Mouse (Mus musculus) heart, postnatal 0 days (tissue): ENCODE data around the gene Gfer. TPM values are rescaled to one million over a fixed set of nuclear protein-coding genes. Genes with fewer than 3 reads are reported as not detected.
A peak's percentile ranks its signal among the peaks of the same experiment; 100 is the strongest.

ENCODE experiments used
- ATAC-seq: fragments of 200-750 bp; cut with Nextera tagmentation; 2 replicates; pipeline ENCODE4 v1.8.0; 2017; ENCODE audit warnings: low read depth, moderate number of reproducible peaks, moderate library complexity; ENCODE audit not compliant: insufficient read depth
- DNase-seq: peaks from one replicate; pipeline ENCODE4 v3.0.0-alpha.2; 2016; ENCODE audit warnings: low spot score
- H3K27ac ChIP-seq: fragments of 300-500 bp; sonication (generic); 2 replicates; pipeline ENCODE4 v1.5.1; 2014; ENCODE audit warnings: low read depth, mild to moderate bottlenecking
- H3K27me3 ChIP-seq: fragments of 300-500 bp; sonication (generic); 2 replicates; pipeline ENCODE4 v1.6.1; 2014; ENCODE audit warnings: low read length, mixed read lengths; ENCODE audit not compliant: control insufficient read depth, insufficient read depth
- H3K36me3 ChIP-seq: fragments of 300-500 bp; sonication (generic); replicated peaks from 2 replicates; pipeline ENCODE4 v1.6.1; 2014; ENCODE audit warnings: low read length, mixed read lengths; ENCODE audit not compliant: control insufficient read depth, insufficient read depth
- H3K4me1 ChIP-seq: fragments of 300-500 bp; sonication (generic); 2 replicates; pipeline ENCODE4 v1.6.1; 2014; ENCODE audit warnings: antibody characterized with exemption; ENCODE audit not compliant: control insufficient read depth, insufficient read depth
- H3K4me2 ChIP-seq: fragments of 300-500 bp; sonication (generic); 2 replicates; pipeline ENCODE4 v1.6.1; 2014; ENCODE audit warnings: low read depth, mild to moderate bottlenecking, low read length, moderate library complexity
- H3K4me3 ChIP-seq: fragments of 300-500 bp; sonication (generic); 2 replicates; pipeline ENCODE4 v1.5.1; 2014; ENCODE audit warnings: low read depth, low read length
- H3K9ac ChIP-seq: fragments of 300-500 bp; sonication (generic); replicated peaks from 2 replicates; pipeline ENCODE4 v1.6.1; 2014; ENCODE audit warnings: low read depth, low read length, mixed read lengths
- H3K9me3 ChIP-seq: fragments of 300-500 bp; sonication (generic); replicated peaks from 2 replicates; pipeline ENCODE4 v1.6.1; 2016; ENCODE audit warnings: low read length; ENCODE audit not compliant: control insufficient read depth
- CTCF ChIP-seq: IDR thresholded peaks from 2 replicates; pipeline ENCODE4 v1.5.1; 2016; ENCODE audit warnings: antibody characterized with exemption, control low read depth, low read depth
- EP300 ChIP-seq: IDR thresholded peaks from 2 replicates; pipeline ENCODE4 v1.6.1; 2016; ENCODE audit warnings: antibody characterized with exemption, low read depth
- WGBS: fragments of 180-500 bp; shearing (Covaris S2); extraction: QIAGEN DNeasy Blood & Tissue Kit; methylation state at CpG from one replicate; pipeline ENCODE4 v1.1.7; 2014; 5-methylcytosine and 5-hydroxymethylcytosine counted together
- polyA plus RNA-seq: library from polyadenylated mRNA; unstranded; fragments of >200 nt; fragmentation: Nextera tagmentation; extraction: Ambion mirVana; gene quantifications from 2 replicates; pipeline ENCODE4 v1.2.1, GENCODE M21; 2015
- total RNA-seq: library from RNA; depleted of rRNA; stranded (reverse); fragments of >200 nt; gene quantifications from 2 replicates; pipeline ENCODE4 v1.2.3, GENCODE M21; 2014; ENCODE audit warnings: low replicate concordance

Gfer gene
- total and polyA plus RNA-seq, 2 experiments from 2014 or later: 25.1 to 31.6 TPM

GRCm38 (mm10) chr17:24733434-24734050 is 37.6 kb upstream of the Gfer start:
- H3K4me2 ChIP-seq: no peak overlapping the region
- H3K9ac ChIP-seq: no peak overlapping the region
- H3K27me3 ChIP-seq: no peaks in the 10 kb centered on the region
- peak overlapping the region; percentile 97 for H3K27ac ChIP-seq
- peaks cover 38% of the 10 kb centered on the region for H3K4me1 ChIP-seq
- WGBS: 91% methylated on average over 21 of the region's 21 CpGs
- no peak for ATAC-seq
- no peak for DNase-seq
- H3K4me3 ChIP-seq: no peak overlapping the region
- no peaks in the 10 kb centered on the region for H3K9me3 ChIP-seq
- no peaks in the 10 kb centered on the region for H3K36me3 ChIP-seq
- TF ChIP-seq EP300: no peak
- TF ChIP-seq CTCF: no peak

- no peak overlapping the region for H3K4me3 ChIP-seq
- H3K9me3 ChIP-seq: no peaks in the 10 kb centered on the region
- no peaks in the 10 kb centered on the region for H3K36me3 ChIP-seq
- peak overlapping the region; percentile 13; the same call in 1 of the 2 replicates for H3K4me2 ChIP-seq
- 46% methylated on average over 12 of the region's 12 CpGs for WGBS
- peak; percentile 47 for ATAC-seq
- peak; percentile 75 for DNase-seq
- H3K9ac ChIP-seq: peak overlapping the region; percentile 43; the same call in 1 of the 2 replicates
- peak overlapping the region; percentile 97 for H3K27ac ChIP-seq
- peaks cover 39% of the 10 kb centered on the region for H3K4me1 ChIP-seq
- TF ChIP-seq CTCF (no peak), EP300 (no peak)
- H3K27me3 ChIP-seq: no peaks in the 10 kb centered on the region
These were observed 36.4 kb upstream of the Gfer start for GRCm38 (mm10) chr17:24732233-24732935.

- DNase-seq: no peak
- Histone ChIP-seq H3K27me3 (no peaks in the 10 kb centered on the region), H3K9me3 (no peaks in the 10 kb centered on the region), H3K4me2 (no peak overlapping the region), H3K9ac (no peak overlapping the region), H3K36me3 (no peaks in the 10 kb centered on the region), H3K4me1 (peaks cover 29% of the 10 kb centered on the region), H3K4me3 (no peak overlapping the region), H3K27ac (no peak overlapping the region)
- no peak for ATAC-seq
- no peak for TF ChIP-seq CTCF
- WGBS: 86% methylated on average over 14 of the region's 14 CpGs
These were observed 34.8 kb upstream of the Gfer start for GRCm38 (mm10) chr17:24730787-24731186.

GRCm38 (mm10) chr17:24729067-24729466 is 33.1 kb upstream of the Gfer start:
- Histone ChIP-seq H3K4me2 (no peak overlapping the region), H3K4me3 (no peak overlapping the region), H3K36me3 (no peaks in the 10 kb centered on the region), H3K27ac (no peak overlapping the region), H3K9me3 (no peaks in the 10 kb centered on the region), H3K9ac (no peak overlapping the region), H3K4me1 (peaks cover 26% of the 10 kb centered on the region), H3K27me3 (no peaks in the 10 kb centered on the region)
- 35% methylated on average over 6 of the region's 6 CpGs for WGBS
- TF ChIP-seq EP300 (no peak), CTCF (no peak)
- DNase-seq: peak; percentile 52
- ATAC-seq: no peak

GRCm38 (mm10) chr17:24728184-24728583 is 32.2 kb upstream of the Gfer start:
- no peak for DNase-seq
- H3K9me3 ChIP-seq: no peaks in the 10 kb centered on the region
- peaks cover 24% of the 10 kb centered on the region for H3K4me1 ChIP-seq
- no peaks in the 10 kb centered on the region for H3K27me3 ChIP-seq
- no peak overlapping the region for H3K4me2 ChIP-seq
- 63% methylated on average over 17 of the region's 17 CpGs for WGBS
- no peaks in the 10 kb centered on the region for H3K36me3 ChIP-seq
- no peak overlapping the region for H3K27ac ChIP-seq
- no peak overlapping the region for H3K9ac ChIP-seq
- TF ChIP-seq CTCF (no peak), EP300 (no peak)
- H3K4me3 ChIP-seq: no peak overlapping the region
- ATAC-seq: no peak

GRCm38 (mm10) chr17:24727618-24728017 is 31.7 kb upstream of the Gfer start, which contains the start of gene Rpl3l:
Gene Rpl3l (plus strand): TSS chr17:24727820.
- DNase-seq (no peak), ATAC-seq (no peak)
- no peak within 1 kb of the TSS for H3K4me3 ChIP-seq
- H3K9me3 ChIP-seq: no peaks in the 10 kb centered on the region
- no peak within 1 kb of the TSS for H3K27ac ChIP-seq
- TF ChIP-seq CTCF (no peak), EP300 (no peak)
- H3K9ac ChIP-seq: no peak within 1 kb of the TSS
- peaks cover 23% of the 10 kb centered on the region for H3K4me1 ChIP-seq
- no peaks in the 10 kb centered on the region for H3K27me3 ChIP-seq
- WGBS: 54% methylated on average over 2 of the region's 2 CpGs
- H3K36me3 ChIP-seq: peaks cover under 1% of the 10 kb centered on the region; the same call in 1 of the 2 replicates
- no peak within 1 kb of the TSS for H3K4me2 ChIP-seq
